Mouse (Mus musculus) olfactory bulb, adult 2 months (tissue): ENCODE measurements around the gene Npas4.

ENCODE experiments used
- CTCF ChIP-seq: fragments of 200-500 bp; IDR thresholded peaks from 2 replicates; pipeline ENCODE4 v1.5.1; 2012; ENCODE audit warnings: low read depth, mild to moderate bottlenecking, low read length, moderate library complexity; ENCODE audit not compliant: insufficient read depth
- POLR2A ChIP-seq: fragments of 200-500 bp; IDR thresholded peaks from 2 replicates; pipeline ENCODE4 v1.6.1; 2012; ENCODE audit warnings: mild to moderate bottlenecking, low read depth, low read length, moderate library complexity; ENCODE audit not compliant: insufficient read depth

GRCm38 (mm10) chr19:4999445-5000140 is 9.5 kb upstream of the Npas4 start:
- TF ChIP-seq CTCF (no peak), POLR2A (no peak)
